Mouse (Mus musculus) intestine, embryonic 16.5 days (tissue): ENCODE measurements around the gene Tgm1. TPM values are rescaled to one million over a fixed set of nuclear protein-coding genes. Genes with fewer than 3 reads are reported as not detected.

Experiments used
- ATAC-seq: fragments of 200-750 bp; cut with Nextera tagmentation; 2 replicates; pipeline ENCODE4 v1.8.0; 2017; ENCODE audit warnings: moderate TSS enrichment, moderate library complexity
- H3K27ac ChIP-seq: fragments of 300-500 bp; sonication (generic); 2 replicates; pipeline ENCODE4 v1.5.1; 2014; ENCODE audit warnings: mild to moderate bottlenecking, low read length
- H3K27me3 ChIP-seq: fragments of 300-500 bp; sonication (generic); replicated peaks from 2 replicates; pipeline ENCODE4 v1.6.1; 2014; ENCODE audit warnings: low read length, control low read depth, mixed read lengths; ENCODE audit not compliant: control insufficient read depth, insufficient read depth
- H3K36me3 ChIP-seq: fragments of 300-500 bp; sonication (generic); 2 replicates; pipeline ENCODE4 v1.6.1; 2014; ENCODE audit warnings: low read length, control low read depth; ENCODE audit not compliant: control insufficient read depth, insufficient read depth
- H3K4me1 ChIP-seq: fragments of 300-500 bp; sonication (generic); 2 replicates; pipeline ENCODE4 v1.6.1; 2014; ENCODE audit warnings: low read length, control low read depth, mixed read lengths; ENCODE audit not compliant: control insufficient read depth, insufficient read depth
- H3K4me2 ChIP-seq: fragments of 300-500 bp; sonication (generic); 2 replicates; pipeline ENCODE4 v1.6.1; 2014; ENCODE audit warnings: low read depth, low read length, control low read depth
- H3K4me3 ChIP-seq: fragments of 300-500 bp; sonication (generic); 2 replicates; pipeline ENCODE4 v1.5.1; 2014; ENCODE audit warnings: mild to moderate bottlenecking, low read length
- H3K9ac ChIP-seq: fragments of 300-500 bp; sonication (generic); 2 replicates; pipeline ENCODE4 v1.6.1; 2014; ENCODE audit warnings: low read depth, low read length
- H3K9me3 ChIP-seq: fragments of 300-500 bp; sonication (generic); 2 replicates; pipeline ENCODE4 v1.6.1; 2016; ENCODE audit warnings: low read length, control low read depth; ENCODE audit not compliant: control insufficient read depth
- WGBS: fragments of 180-500 bp; shearing (Covaris S2); extraction: QIAGEN DNeasy Blood & Tissue Kit; methylation state at CpG from one replicate; pipeline ENCODE4 v1.1.7; 2014; 5-methylcytosine and 5-hydroxymethylcytosine counted together
- polyA plus RNA-seq: library from polyadenylated mRNA; unstranded; fragments of >200 nt; fragmentation: Nextera tagmentation; extraction: Ambion mirVana; gene quantifications from 2 replicates; pipeline ENCODE4 v1.2.1, GENCODE M21; 2015

Tgm1 gene
- polyA plus RNA-seq, 1 experiment from 2014 or later = 1.4 TPM

- Histone ChIP-seq H3K4me2 (no peak overlapping the region), H3K27ac (no peak overlapping the region), H3K4me1 (peaks cover 8% of the 10 kb centered on the region; the same call in 1 of the 2 replicates), H3K4me3 (peak overlapping the region; percentile 72), H3K36me3 (0 out of 2 replicates have a peak, but pooled peaks cover 6% of the 10 kb centered on the region), H3K27me3 (no peaks in the 10 kb centered on the region), H3K9ac (no peak overlapping the region), H3K9me3 (no peaks in the 10 kb centered on the region)
- WGBS = 52% methylated on average over 2 of the region's 2 CpGs
- ATAC-seq = no peak
Measured at GRCm38 (mm10) chr14:55660636-55661035, 53.1 kb downstream of the Tgm1 start.

- Histone ChIP-seq H3K9me3 (no peaks in the 10 kb centered on the region), H3K27me3 (no peaks in the 10 kb centered on the region), H3K4me3 (peak within 1 kb of the TSS; percentile 72), H3K27ac (peak within 1 kb of the TSS; percentile 83), H3K36me3 (0 out of 2 replicates have a peak, but pooled peaks cover 6% of the 10 kb centered on the region), H3K4me1 (peaks cover 8% of the 10 kb centered on the region; the same call in 1 of the 2 replicates), H3K4me2 (peak within 1 kb of the TSS; percentile 57), H3K9ac (peak within 1 kb of the TSS; percentile 74)
- peak; percentile 89 for ATAC-seq
- WGBS = under 1% methylated on average over 39 of the region's 39 CpGs
Measured at GRCm38 (mm10) chr14:55659960-55660573, 53.7 kb downstream of the Tgm1 start, which contains the start of gene Mdp1. Mdp1 (minus strand) TSS chr14:55660508.

- no peaks in the 10 kb centered on the region for H3K9me3 ChIP-seq
- 0 out of 2 replicates have a peak, but pooled peaks cover 3% of the 10 kb centered on the region for H3K36me3 ChIP-seq
- ATAC-seq = peak; percentile 90
- no peak overlapping the region for H3K4me3 ChIP-seq
- H3K4me1 ChIP-seq = peaks cover 8% of the 10 kb centered on the region; the same call in 1 of the 2 replicates
- H3K27ac ChIP-seq = peak overlapping the region; percentile 68
- H3K27me3 ChIP-seq = no peaks in the 10 kb centered on the region
- no peak overlapping the region for H3K9ac ChIP-seq
- peak overlapping the region; percentile 27; the same call in 1 of the 2 replicates for H3K4me2 ChIP-seq
- 74% methylated on average over 5 of the region's 5 CpGs for WGBS
Measured at GRCm38 (mm10) chr14:55658011-55658410, 55.7 kb downstream of the Tgm1 start.

GRCm38 (mm10) chr14:55656935-55657334, 56.8 kb downstream of the Tgm1 start:
- 89% methylated on average over 3 of the region's 3 CpGs for WGBS
- H3K36me3 ChIP-seq = no peaks in the 10 kb centered on the region
- no peak for ATAC-seq

GRCm38 (mm10) chr14:55651528-55651927, 62.2 kb downstream of the Tgm1 start:
- no peak overlapping the region for H3K9ac ChIP-seq
- no peaks in the 10 kb centered on the region for H3K36me3 ChIP-seq
- H3K4me2 ChIP-seq = no peak overlapping the region
- 85% methylated on average over 7 of the region's 7 CpGs for WGBS
- no peak overlapping the region for H3K27ac ChIP-seq
- ATAC-seq = no peak
- peaks cover 4% of the 10 kb centered on the region; the same call in 1 of the 2 replicates for H3K4me1 ChIP-seq
- no peak overlapping the region for H3K4me3 ChIP-seq
- no peaks in the 10 kb centered on the region for H3K9me3 ChIP-seq
- H3K27me3 ChIP-seq = no peaks in the 10 kb centered on the region

More at GRCm38 (mm10) chr14:55656935-55657334, 56.8 kb downstream of the Tgm1 start:
- H3K27me3 ChIP-seq = no peaks in the 10 kb centered on the region
- no peak overlapping the region for H3K4me3 ChIP-seq
- H3K27ac ChIP-seq = no peak overlapping the region
- H3K9me3 ChIP-seq = no peaks in the 10 kb centered on the region
- H3K4me1 ChIP-seq = peaks cover 8% of the 10 kb centered on the region; the same call in 1 of the 2 replicates
- no peak overlapping the region for H3K9ac ChIP-seq
- no peak overlapping the region for H3K4me2 ChIP-seq

Other genes starting within 250 kb of the Tgm1 start
- gene Dhrs4, start 235.2 kb downstream of the Tgm1 start, polyA plus RNA-seq = 165 and 167 TPM in 2 replicates
- gene Carmil3, start 223.3 kb downstream of the Tgm1 start, polyA plus RNA-seq = 1.0 TPM in 2 replicates
- 0.61 TPM in 2 replicates for gene Cpne6, start 203.5 kb downstream of the Tgm1 start, polyA plus RNA-seq
- gene Nrl, start 188.9 kb downstream of the Tgm1 start, polyA plus RNA-seq = not detected in 2 replicates
- gene Pck2, start 173.7 kb downstream of the Tgm1 start, polyA plus RNA-seq = 46.2 and 51.8 TPM in 2 replicates
- 102 and 104 TPM in 2 replicates for gene Dcaf11, start 153.9 kb downstream of the Tgm1 start, polyA plus RNA-seq
- 2.0 and 2.2 TPM in 2 replicates for gene A730061H03Rik, start 153.5 kb downstream of the Tgm1 start, polyA plus RNA-seq
- 0.18 and 0.28 TPM in 2 replicates for gene Fitm1, start 138.3 kb downstream of the Tgm1 start, polyA plus RNA-seq
- gene Psme1, start 135.8 kb downstream of the Tgm1 start, polyA plus RNA-seq = 217 and 224 TPM in 2 replicates
- gene Emc9, start 128.6 kb downstream of the Tgm1 start, polyA plus RNA-seq = 14.0 and 15.6 TPM in 2 replicates
- 347 and 368 TPM in 2 replicates for gene Psme2, start 122.8 kb downstream of the Tgm1 start, polyA plus RNA-seq
- gene Rnf31, start 122.2 kb downstream of the Tgm1 start, polyA plus RNA-seq = 19.0 and 19.8 TPM in 2 replicates
- 11.6 and 12.9 TPM in 2 replicates for gene Irf9, start 110.4 kb downstream of the Tgm1 start, polyA plus RNA-seq
- 13.1 and 13.9 TPM in 2 replicates for gene Rec8, start 95.9 kb downstream of the Tgm1 start, polyA plus RNA-seq
- 65.5 and 71.1 TPM in 2 replicates for gene Ipo4, start 78.0 kb downstream of the Tgm1 start, polyA plus RNA-seq
- gene Gm49378, start 76.0 kb downstream of the Tgm1 start, polyA plus RNA-seq = 0.53 and 0.70 TPM in 2 replicates
- 131 and 133 TPM in 2 replicates for gene Tm9sf1, start 70.1 kb downstream of the Tgm1 start, polyA plus RNA-seq
- 1.0 and 1.3 TPM in 2 replicates for gene Tssk4, start 63.7 kb downstream of the Tgm1 start, polyA plus RNA-seq
- gene Mdp1, start 53.4 kb downstream of the Tgm1 start, polyA plus RNA-seq = 65.6 and 70.7 TPM in 2 replicates
- gene Gmpr2, start 42.0 kb downstream of the Tgm1 start, polyA plus RNA-seq = 52.3 and 58.4 TPM in 2 replicates
- 464 and 495 TPM in 2 replicates for gene Nedd8, start 41.8 kb downstream of the Tgm1 start, polyA plus RNA-seq
- gene Tinf2, start 32.1 kb downstream of the Tgm1 start, polyA plus RNA-seq = 32.6 and 37.1 TPM in 2 replicates
- gene Rabggta, start 8.3 kb upstream of the Tgm1 start, polyA plus RNA-seq = 36.9 and 37.5 TPM in 2 replicates
- 151 and 173 TPM in 2 replicates for gene Dhrs1, start 31.8 kb upstream of the Tgm1 start, polyA plus RNA-seq
- gene Nop9, start 31.8 kb upstream of the Tgm1 start, polyA plus RNA-seq = 28.3 and 33.6 TPM in 2 replicates
- 118 and 152 TPM in 2 replicates for gene Cideb, start 44.5 kb upstream of the Tgm1 start, polyA plus RNA-seq
- 0.35 and 0.82 TPM in 2 replicates for gene Ltb4r2, start 47.5 kb upstream of the Tgm1 start, polyA plus RNA-seq
- 1.0 and 1.1 TPM in 2 replicates for gene Ltb4r1, start 52.0 kb upstream of the Tgm1 start, polyA plus RNA-seq
- 6.5 and 6.6 TPM in 2 replicates for gene Adcy4, start 70.2 kb upstream of the Tgm1 start, polyA plus RNA-seq
- 51.2 and 55.8 TPM in 2 replicates for gene Ripk3, start 74.9 kb upstream of the Tgm1 start, polyA plus RNA-seq
- gene Nfatc4, start 109.2 kb upstream of the Tgm1 start, polyA plus RNA-seq = 21.1 and 21.2 TPM in 2 replicates
- gene Nynrin, start 140.1 kb upstream of the Tgm1 start, polyA plus RNA-seq = 12.6 and 13.6 TPM in 2 replicates
- 0.17 and 0.27 TPM in 2 replicates for gene Cbln3, start 170.5 kb upstream of the Tgm1 start, polyA plus RNA-seq
- 12.5 and 13.6 TPM in 2 replicates for gene Khnyn, start 171.0 kb upstream of the Tgm1 start, polyA plus RNA-seq
- 85.2 and 89.2 TPM in 2 replicates for gene Sdr39u1, start 186.4 kb upstream of the Tgm1 start, polyA plus RNA-seq
- gene Cma1, start 230.7 kb upstream of the Tgm1 start, polyA plus RNA-seq = 4.1 and 5.7 TPM in 2 replicates
- gene Cma2, start 237.1 kb upstream of the Tgm1 start, polyA plus RNA-seq = not detected in 2 replicates